Mouse (Mus musculus): Measurements from ENCODE around the gene Fbxo39. TPM values are rescaled to one million over a fixed set of nuclear protein-coding genes. Genes with fewer than 3 reads are reported as not detected.

Gene Fbxo39
- polyA plus RNA-seq, 1 experiment = 112 TPM

DNA sequence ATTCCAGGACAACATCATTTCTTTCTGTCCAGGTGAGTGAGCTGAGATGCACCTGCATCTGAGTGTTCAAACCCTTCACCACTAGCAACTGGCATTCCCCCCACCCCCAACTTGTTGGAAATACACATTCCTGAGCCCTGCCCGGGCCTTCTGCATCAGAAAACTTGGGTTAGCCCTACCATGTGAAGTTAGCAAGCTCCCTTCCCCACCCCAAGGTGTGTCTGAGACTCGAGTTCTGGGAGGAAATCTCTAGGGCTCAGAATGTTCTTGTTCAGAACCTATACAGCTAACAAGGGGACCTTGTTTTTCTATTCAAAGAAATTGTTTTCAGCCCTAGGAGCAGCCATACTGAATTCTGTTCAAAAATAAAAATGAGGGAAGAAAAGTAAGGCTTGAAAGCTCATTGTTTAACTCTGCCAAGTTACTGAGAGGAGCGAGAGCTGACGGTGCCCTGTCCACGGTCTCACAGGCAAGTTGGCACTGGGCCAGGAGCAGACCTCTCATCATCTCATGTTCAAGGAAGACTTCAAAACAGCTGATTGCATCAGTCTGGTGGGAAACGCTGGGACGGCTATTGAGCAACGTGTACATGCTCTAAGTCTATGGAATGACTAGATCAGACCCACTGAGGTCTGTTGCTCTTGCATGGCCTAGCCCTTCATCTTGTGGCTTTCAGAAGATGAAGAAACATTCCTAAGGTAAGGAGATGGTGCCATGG lies 49.4 kb downstream of the Fbxo39 start:
- peaks cover 2% of the 10 kb centered on the region for H3K4me1 ChIP-seq (ENCODE audit: control insufficient read depth, insufficient read depth, low read length)
- H3K36me3 ChIP-seq (ENCODE audit: control insufficient read depth, insufficient read depth, low read length) = no peaks in the 10 kb centered on the region
- no peak for TF ChIP-seq CTCF (IDR thresholded peaks at IDR 0.05; ENCODE audit: control insufficient read depth, insufficient read depth, insufficient replicate concordance, low read depth, low read length)
- TF ChIP-seq POLR2A (IDR thresholded peaks at IDR 0.05; ENCODE audit: control insufficient read depth, low read depth, low read length) = no peak
- no peak overlapping the region for H3K27ac ChIP-seq (ENCODE audit: control insufficient read depth, insufficient read depth, low read depth, low read length)
- H3K4me3 ChIP-seq (ENCODE audit: control insufficient read depth, low read depth, low read length) = no peak overlapping the region
- no peaks in the 10 kb centered on the region for H3K27me3 ChIP-seq (ENCODE audit: control insufficient read depth, insufficient read depth, low read length)

DNA sequence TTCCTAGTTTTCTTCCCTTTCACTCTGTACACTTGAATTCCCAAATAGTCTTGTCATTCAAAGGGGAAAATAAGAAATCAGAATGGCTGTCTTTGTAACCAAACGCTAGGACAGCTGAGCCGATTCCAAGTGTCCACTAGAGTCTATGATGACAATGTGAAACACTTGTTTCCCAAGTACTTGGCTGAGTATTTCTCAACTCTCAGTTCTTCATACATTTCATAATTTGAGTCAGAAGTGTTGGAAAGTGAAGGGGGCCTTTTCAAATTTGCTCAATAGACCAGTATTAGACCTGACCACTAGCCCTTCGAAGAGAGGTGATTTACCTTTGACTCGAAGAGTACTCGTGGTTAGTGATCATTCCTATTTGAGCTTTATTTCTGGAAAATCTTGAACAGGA lies 50.3 kb downstream of the Fbxo39 start:
- TF ChIP-seq POLR2A (IDR thresholded peaks at IDR 0.05; ENCODE audit: control insufficient read depth, low read depth, low read length) = no peak
- TF ChIP-seq CTCF (IDR thresholded peaks at IDR 0.05; ENCODE audit: control insufficient read depth, insufficient read depth, insufficient replicate concordance, low read depth, low read length) = no peak
- Histone ChIP-seq H3K4me3 (ENCODE audit: control insufficient read depth, low read depth, low read length) (no peak overlapping the region), H3K27ac (ENCODE audit: control insufficient read depth, insufficient read depth, low read depth, low read length) (no peak overlapping the region), H3K27me3 (ENCODE audit: control insufficient read depth, insufficient read depth, low read length) (no peaks in the 10 kb centered on the region), H3K4me1 (ENCODE audit: control insufficient read depth, insufficient read depth, low read length) (peaks cover 2% of the 10 kb centered on the region), H3K36me3 (ENCODE audit: control insufficient read depth, insufficient read depth, low read length) (no peaks in the 10 kb centered on the region)

DNA sequence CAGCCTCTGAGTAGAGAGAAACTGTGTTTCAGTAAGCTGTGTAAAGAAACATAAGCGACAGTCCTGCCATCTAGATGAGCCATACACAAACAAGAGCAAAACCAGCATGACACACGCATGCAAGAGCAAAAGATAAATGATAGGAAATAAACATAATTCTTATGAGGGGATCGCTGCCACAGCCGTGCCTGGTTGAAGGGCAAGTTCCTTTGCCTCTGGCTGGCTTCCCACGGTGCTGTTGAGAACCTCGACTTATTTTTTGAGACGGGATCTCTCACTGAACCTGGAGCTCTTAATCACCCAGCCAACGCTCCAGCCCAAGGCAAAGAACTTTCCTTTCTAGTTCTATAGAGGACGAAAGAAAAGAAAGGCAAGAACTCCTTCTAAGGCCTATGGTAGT lies 51.9 kb downstream of the Fbxo39 start:
- TF ChIP-seq CTCF (IDR thresholded peaks at IDR 0.05; ENCODE audit: control insufficient read depth, insufficient read depth, insufficient replicate concordance, low read depth, low read length) = no peak
- TF ChIP-seq POLR2A (IDR thresholded peaks at IDR 0.05; ENCODE audit: control insufficient read depth, low read depth, low read length) = no peak
- no peaks in the 10 kb centered on the region for H3K36me3 ChIP-seq (ENCODE audit: control insufficient read depth, insufficient read depth, low read length)

DNA sequence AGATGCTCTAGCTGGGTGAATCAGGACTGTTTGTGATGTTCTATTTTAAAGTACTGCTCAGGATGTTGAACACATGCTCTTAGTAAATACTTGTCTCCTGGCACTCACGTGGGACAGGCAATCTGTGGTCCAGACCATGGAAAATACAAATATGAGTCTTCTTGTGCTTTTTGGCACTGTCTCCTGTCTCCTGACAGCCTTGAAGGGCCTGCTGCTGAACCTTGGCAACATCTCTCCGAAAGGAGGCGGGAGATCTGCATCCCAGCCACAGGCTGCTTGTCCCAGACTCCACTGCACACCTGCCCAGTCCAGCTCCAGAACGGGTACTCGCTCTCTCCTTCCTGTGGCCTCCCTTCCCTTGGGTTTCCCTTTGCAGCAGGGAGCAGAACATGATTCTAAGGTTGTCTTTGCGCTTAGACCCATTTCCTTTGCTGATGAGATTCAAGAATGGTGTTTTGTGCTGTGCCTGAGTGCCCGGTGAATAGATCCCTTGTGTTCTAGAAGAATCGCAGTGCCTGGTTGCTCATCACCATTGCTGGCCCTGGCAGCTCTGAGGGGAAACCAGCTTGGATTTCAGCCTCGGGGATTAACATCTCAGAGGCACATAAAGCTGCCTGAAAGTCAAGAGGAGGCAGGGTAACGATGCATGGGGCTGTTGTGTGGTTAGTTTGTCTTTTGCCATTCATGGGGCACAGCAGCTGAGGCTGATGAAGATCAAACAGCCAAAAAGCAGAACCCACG lies 53.9 kb downstream of the Fbxo39 start:
- Histone ChIP-seq H3K4me1 (ENCODE audit: control insufficient read depth, insufficient read depth, low read length) (peaks cover 2% of the 10 kb centered on the region; the same call in 1 of the 2 replicates), H3K27ac (ENCODE audit: control insufficient read depth, insufficient read depth, low read depth, low read length) (no peak overlapping the region), H3K36me3 (ENCODE audit: control insufficient read depth, insufficient read depth, low read length) (no peaks in the 10 kb centered on the region), H3K4me3 (ENCODE audit: control insufficient read depth, low read depth, low read length) (no peak overlapping the region), H3K27me3 (ENCODE audit: control insufficient read depth, insufficient read depth, low read length) (no peaks in the 10 kb centered on the region)
- no peak for TF ChIP-seq POLR2A (IDR thresholded peaks at IDR 0.05; ENCODE audit: control insufficient read depth, low read depth, low read length)
- TF ChIP-seq CTCF (IDR thresholded peaks at IDR 0.05; ENCODE audit: control insufficient read depth, insufficient read depth, insufficient replicate concordance, low read depth, low read length) = no peak

More for the DNA sequence above, 51.9 kb downstream of the Fbxo39 start:
- peaks cover 4% of the 10 kb centered on the region for H3K4me1 ChIP-seq (ENCODE audit: control insufficient read depth, insufficient read depth, low read length)
- H3K27me3 ChIP-seq (ENCODE audit: control insufficient read depth, insufficient read depth, low read length) = no peaks in the 10 kb centered on the region
- H3K27ac ChIP-seq (ENCODE audit: control insufficient read depth, insufficient read depth, low read depth, low read length) = no peak overlapping the region
- H3K4me3 ChIP-seq (ENCODE audit: control insufficient read depth, low read depth, low read length) = no peak overlapping the region

Other genes with a start within 250 kb of the Fbxo39 start
- 2.6 and 3.2 TPM in 2 replicates for gene Pitpnm3, start 178.7 kb upstream of the Fbxo39 start, polyA plus RNA-seq (2012; rRNA removed)
- gene Gm43951, start 107.6 kb upstream of the Fbxo39 start, polyA plus RNA-seq (2012; rRNA removed) = 0.78 and 1.1 TPM in 2 replicates
- gene 4933427D14Rik, start 107.0 kb upstream of the Fbxo39 start, polyA plus RNA-seq (2012; rRNA removed) = 19.1 and 33.1 TPM in 2 replicates
- 15.8 and 17.5 TPM in 2 replicates for gene Txndc17, start 106.9 kb upstream of the Fbxo39 start, polyA plus RNA-seq (2012; rRNA removed)
- 21.5 and 23.5 TPM in 2 replicates for gene Med31, start 98.9 kb upstream of the Fbxo39 start, polyA plus RNA-seq (2012; rRNA removed)
- gene Slc13a5, start 47.2 kb upstream of the Fbxo39 start, polyA plus RNA-seq (2012; rRNA removed) = 34.1 and 37.6 TPM in 2 replicates
- gene Xaf1, start 12.8 kb upstream of the Fbxo39 start, polyA plus RNA-seq (2012; rRNA removed) = 1.4 and 2.3 TPM in 2 replicates
- 184 and 205 TPM in 2 replicates for gene Tekt1, start 48.0 kb downstream of the Fbxo39 start, polyA plus RNA-seq (2012; rRNA removed)
- 2.1 and 2.5 TPM in 2 replicates for gene Smtnl2, start 97.3 kb downstream of the Fbxo39 start, polyA plus RNA-seq (2012; rRNA removed)
- gene Ggt6, start 121.1 kb downstream of the Fbxo39 start, polyA plus RNA-seq (2012; rRNA removed) = 0.10 TPM in 2 replicates
- gene Mybbp1a, start 126.9 kb downstream of the Fbxo39 start, polyA plus RNA-seq (2012; rRNA removed) = 13.6 and 14.0 TPM in 2 replicates
- 11.4 and 12.1 TPM in 2 replicates for gene Spns2, start 175.5 kb downstream of the Fbxo39 start, polyA plus RNA-seq (2012; rRNA removed)
- 1.6 and 1.7 TPM in 2 replicates for gene Spns3, start 236.1 kb downstream of the Fbxo39 start, polyA plus RNA-seq (2012; rRNA removed)